Mouse (Mus musculus) olfactory bulb, adult 2 months (tissue): Measurements from ENCODE around the gene Tcp10b. TPM values are rescaled to one million over a fixed set of nuclear protein-coding genes. Genes with fewer than 3 reads are reported as not detected.
"Not testable (repeated sequence)": the region's sequence is repeated elsewhere in the genome, so short reads cannot be mapped to it uniquely, and the experiment has no call there.

Experiments used
- H3K27ac ChIP-seq: fragments of 200-500 bp; 2 replicates; pipeline ENCODE4 v1.5.1; 2012; ENCODE audit warnings: low read depth, low read length; ENCODE audit not compliant: insufficient read depth
- H3K4me1 ChIP-seq: fragments of 200-500 bp; 2 replicates; pipeline ENCODE4 v1.6.1; 2012; ENCODE audit warnings: low read length; ENCODE audit not compliant: control insufficient read depth, insufficient read depth
- H3K4me3 ChIP-seq: fragments of 200-500 bp; 2 replicates; pipeline ENCODE4 v1.5.1; 2012; ENCODE audit warnings: mild to moderate bottlenecking, low read depth, low read length, moderate library complexity; ENCODE audit not compliant: insufficient read depth
- CTCF ChIP-seq: fragments of 200-500 bp; IDR thresholded peaks from 2 replicates; pipeline ENCODE4 v1.5.1; 2012; ENCODE audit warnings: low read depth, mild to moderate bottlenecking, low read length, moderate library complexity; ENCODE audit not compliant: insufficient read depth
- POLR2A ChIP-seq: fragments of 200-500 bp; IDR thresholded peaks from 2 replicates; pipeline ENCODE4 v1.6.1; 2012; ENCODE audit warnings: mild to moderate bottlenecking, low read depth, low read length, moderate library complexity; ENCODE audit not compliant: insufficient read depth
- WGBS: fragments of 180-500 bp; shearing (Covaris S2); methylation state at CpG from one replicate; pipeline ENCODE4 v1.1.7; 2018; 5-methylcytosine and 5-hydroxymethylcytosine counted together
- polyA plus RNA-seq: library from polyadenylated mRNA; stranded (reverse); fragments of >200 nt; gene quantifications from 2 replicates; pipeline ENCODE4 v1.2.4, GENCODE M21; 2012; ENCODE audit warnings: low replicate concordance; ENCODE audit not compliant: missing spikeins, insufficient read depth, insufficient read length

The Tcp10b gene
- polyA plus RNA-seq, result not detected in 2 replicates

DNA sequence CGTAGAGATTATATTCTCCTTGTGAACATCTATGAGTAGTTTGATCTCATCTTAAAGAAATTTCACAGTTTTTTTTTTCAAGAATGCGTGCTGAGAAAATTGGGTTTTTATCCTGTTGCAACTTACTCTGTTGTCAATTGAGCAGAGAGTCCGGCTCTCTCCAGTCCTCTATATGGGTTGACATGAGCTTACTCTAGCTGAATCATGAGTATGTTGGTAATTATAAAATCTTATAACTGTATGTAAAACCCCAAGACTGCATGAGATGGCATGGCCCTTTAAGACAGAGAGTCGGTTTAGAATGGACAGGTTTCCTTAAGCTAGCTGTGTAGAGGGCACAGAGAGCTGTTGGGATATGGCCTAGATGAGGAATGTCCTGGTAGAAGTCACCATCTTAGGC lies at the start of gene Tcp10b:
Gene Tcp10b, plus strand, starts transcription at position 301 of the 400 bp plus-strand sequence.
- H3K27ac ChIP-seq, H3K4me1 ChIP-seq, H3K4me3 ChIP-seq: not testable (repeated sequence)
- WGBS, result 93% methylated on average over 4 of the region's 4 CpGs

DNA sequence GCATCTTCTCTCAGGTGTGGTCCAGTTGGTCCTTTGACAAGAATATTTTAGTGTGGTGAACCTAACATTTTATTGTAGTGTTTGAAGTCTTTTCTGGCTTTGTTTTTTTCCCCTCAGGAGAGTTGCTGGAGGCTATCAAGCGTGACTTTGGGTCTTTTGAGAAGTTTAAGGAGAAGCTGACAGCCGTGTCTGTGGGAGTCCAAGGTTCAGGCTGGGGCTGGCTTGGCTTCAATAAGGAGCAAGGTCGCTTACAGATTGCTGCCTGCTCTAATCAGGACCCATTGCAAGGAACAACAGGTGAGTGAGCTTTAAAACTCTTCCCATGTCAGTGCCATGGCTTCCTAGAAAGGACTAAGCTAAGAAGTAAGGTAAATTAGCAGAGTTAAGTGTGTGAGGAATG lies 47.6 kb upstream of the Tcp10b start:
- H3K4me1 ChIP-seq, result peaks cover 4% of the 10 kb centered on the region; the same call in 1 of the 2 replicates
- H3K27ac ChIP-seq, result no peak overlapping the region
- 69% methylated on average over 3 of the region's 3 CpGs for WGBS
- no peak overlapping the region for H3K4me3 ChIP-seq
- no peak for TF ChIP-seq CTCF
- TF ChIP-seq POLR2A, result no peak

DNA sequence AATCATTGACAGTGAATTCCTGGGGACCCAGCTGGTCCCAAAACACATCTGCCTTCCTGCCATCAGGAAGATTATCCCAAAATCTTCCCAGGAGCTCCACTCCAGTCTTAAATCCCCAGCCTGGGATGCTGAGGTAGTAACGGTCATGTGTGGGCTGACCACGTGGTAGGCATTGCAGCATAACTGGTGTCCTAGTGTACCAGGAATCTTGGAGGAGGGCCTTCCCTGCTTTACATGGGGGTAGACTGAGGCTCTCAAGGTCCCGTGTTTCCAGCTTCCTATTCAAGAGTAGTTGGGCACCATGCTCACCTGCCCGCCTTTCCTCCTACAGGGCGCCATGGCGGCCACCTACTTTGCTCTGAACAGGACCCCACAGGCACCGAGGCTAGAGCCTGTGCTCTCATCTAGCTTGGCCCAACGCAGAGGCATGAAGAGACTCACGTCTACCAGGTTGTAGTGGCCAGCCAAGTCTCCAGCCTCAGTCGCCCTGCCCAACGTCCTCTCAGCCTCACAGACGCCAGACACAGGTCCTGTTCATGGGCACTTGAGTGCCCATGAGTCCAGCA lies 24.2 kb upstream of the Tcp10b start:
- not testable (repeated sequence) for H3K27ac ChIP-seq, H3K4me1 ChIP-seq, H3K4me3 ChIP-seq
- WGBS, result 84% methylated on average over 4 of the region's 12 CpGs

DNA sequence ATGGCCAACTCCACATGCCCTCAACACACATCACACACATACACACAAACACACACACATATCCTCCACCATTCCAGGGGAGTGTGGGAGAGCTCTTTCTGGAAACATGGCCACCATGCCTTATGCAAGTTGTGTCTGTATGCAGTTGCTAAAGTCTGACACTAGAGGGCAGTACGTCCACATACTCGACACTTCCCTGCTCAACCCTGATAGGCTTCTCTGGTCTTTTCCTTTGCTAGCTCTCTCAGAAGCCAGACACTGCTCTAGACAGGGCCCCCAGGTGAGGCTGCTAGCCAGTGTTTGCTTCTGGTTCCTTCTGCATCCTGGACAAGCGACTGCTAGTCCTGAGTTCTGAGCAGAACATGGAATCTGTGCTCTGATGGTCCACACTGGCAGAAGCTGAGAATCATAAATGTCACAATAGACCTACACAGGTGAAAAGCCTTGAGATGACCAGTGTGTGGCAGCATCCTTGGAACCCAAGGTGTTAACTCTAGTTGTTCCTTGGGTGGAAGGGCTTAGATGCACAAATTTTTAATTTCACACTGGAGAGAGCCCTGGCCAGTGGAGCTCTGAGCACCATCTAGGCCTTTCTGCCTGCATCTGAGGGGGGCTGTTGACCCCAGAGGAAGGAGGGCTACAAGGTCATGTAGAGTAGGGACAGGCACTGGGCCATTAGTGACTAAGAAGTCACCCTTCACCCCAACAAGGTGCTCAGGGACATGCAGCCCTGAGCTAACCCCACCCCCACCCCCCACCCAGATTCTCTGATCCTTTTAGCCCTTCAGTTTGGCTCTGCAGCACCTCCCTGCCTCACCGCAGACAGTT lies 16.8 kb upstream of the Tcp10b start:
- H3K4me1 ChIP-seq, H3K4me3 ChIP-seq, H3K27ac ChIP-seq: not testable (repeated sequence)
- 10% methylated on average over 4 of the region's 4 CpGs for WGBS

DNA sequence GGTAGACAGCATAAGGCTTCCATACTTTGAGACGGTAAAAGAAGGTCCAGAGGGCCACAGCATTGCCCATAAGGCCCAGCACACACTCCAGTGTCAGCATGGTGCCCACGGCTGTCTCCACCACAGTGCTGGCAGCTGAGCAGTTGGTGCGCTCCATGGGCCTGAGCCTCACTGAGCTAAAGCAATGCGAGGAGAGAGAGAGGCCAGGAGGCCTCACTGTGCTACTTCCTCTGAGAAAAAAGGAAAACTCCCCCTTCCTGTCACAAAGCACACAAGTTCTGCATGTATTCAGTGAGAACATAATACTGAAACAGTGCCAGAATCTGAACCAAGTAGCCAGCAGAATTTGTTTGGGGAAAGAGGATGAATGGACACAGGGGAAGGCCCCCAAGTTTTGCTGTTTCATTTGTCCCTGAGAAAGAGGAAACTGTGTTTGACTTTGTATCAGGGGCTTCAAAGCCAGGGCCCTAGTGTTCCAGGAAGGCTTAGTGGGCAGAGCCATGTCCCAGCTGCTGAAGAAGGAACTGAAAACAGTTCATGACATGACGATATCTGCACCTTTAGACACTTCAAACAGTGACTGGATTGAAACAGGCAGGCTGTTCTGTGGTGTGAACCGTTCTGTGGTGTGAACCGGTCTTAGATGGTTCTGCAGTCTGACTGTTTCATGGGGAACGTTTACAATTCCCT lies 8.6 kb upstream of the Tcp10b start, which contains the start of gene Gpr31b:
Gene Gpr31b, minus strand, starts transcription at position 173 of the 690 bp plus-strand sequence.
- WGBS, result 40% methylated on average over 2 of the region's 8 CpGs
- H3K27ac ChIP-seq, H3K4me1 ChIP-seq: not testable (repeated sequence)

DNA sequence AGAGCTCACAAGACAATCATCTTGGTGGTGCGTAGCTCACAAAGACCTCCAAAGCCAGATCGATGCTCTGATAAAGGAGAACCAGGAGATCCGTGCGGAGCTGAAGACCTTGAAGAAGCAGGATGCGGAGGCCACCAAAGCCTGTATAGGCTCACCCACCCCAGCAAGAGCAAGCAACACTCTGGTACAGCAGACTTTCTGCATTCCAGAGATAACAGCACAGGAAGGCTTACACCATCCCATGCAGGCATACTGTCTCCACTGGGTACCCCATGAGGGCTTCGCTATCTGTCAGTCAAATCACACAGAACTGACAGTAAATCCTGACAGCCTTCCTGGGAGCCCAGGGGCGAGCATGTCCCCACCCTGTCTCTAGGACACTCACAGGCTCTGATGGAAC lies 2.0 kb downstream of the Tcp10b start:
- H3K4me3 ChIP-seq, H3K4me1 ChIP-seq, H3K27ac ChIP-seq: not testable (repeated sequence)
- WGBS, result 96% methylated on average over 7 of the region's 7 CpGs

More for the DNA sequence above, 8.6 kb upstream of the Tcp10b start, which contains the start of gene Gpr31b:
- H3K4me3 ChIP-seq, result not testable (repeated sequence)

DNA sequence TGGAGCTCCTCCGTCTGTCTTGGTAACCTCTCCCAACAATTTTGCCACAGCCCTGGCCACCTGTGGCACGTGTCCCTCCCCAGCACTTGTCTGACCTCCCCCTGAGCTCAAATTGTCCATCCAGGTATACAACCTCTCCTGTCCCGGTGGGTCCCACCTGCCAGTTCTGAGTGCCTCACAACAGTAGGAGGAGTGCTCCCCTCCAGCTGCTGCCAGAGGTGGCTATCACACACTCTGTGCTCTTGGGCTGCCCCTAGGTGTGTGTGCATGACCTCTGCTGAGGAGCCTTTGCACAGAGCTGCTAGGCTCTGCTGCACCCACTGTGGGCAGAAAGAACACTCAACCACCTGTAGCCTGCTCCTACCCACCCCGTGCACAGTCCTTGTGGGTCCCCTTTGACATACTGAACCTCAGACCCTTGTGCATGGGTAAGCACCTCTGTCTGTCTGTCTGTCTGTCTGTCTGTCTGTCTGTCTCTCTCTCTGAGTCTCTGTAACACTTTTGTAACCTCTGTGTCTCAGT lies 7.0 kb downstream of the Tcp10b start:
- not testable (repeated sequence) for H3K27ac ChIP-seq, H3K4me3 ChIP-seq, H3K4me1 ChIP-seq
- 89% methylated on average over 1 of the region's 4 CpGs for WGBS

DNA sequence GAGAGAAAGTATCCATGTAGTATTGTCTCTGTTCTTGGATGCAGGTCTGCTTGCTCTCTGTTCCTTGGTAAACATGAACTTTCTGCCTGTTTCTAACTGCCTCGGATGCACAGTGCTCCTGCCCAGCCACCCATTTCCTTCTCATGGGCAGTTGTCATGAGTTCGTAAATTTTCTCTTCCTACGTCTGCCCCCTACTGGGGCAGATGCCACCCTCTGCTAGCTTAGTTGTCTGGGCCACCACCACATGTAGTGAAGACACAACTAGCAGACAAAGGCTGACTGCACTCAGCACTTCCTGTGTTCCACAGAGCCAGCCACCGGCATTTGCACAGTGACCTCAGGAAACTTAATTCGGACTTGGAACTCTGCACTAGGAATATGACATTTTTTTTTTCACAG lies 8.3 kb downstream of the Tcp10b start:
- not testable (repeated sequence) for H3K4me1 ChIP-seq, H3K27ac ChIP-seq
- WGBS, result 70% methylated on average over 3 of the region's 5 CpGs

DNA sequence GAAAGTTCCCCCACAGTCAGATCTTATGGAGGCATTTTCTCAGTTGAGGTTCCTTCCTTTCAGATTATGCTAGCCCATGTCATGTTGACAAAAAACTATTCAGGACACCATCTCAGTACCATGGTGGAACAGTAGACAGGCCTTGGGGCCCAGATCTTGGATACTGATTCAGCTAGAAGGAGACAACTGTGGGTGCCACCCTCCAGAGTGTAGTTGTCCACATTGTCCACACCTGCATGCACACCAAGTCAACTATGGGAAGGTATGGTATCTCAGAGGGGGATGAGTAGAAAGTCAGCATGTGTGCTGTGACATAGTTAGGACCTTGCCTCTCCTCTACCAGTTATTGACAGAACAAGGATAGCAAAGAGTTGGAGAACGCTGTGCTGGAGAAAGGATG lies 30.6 kb downstream of the Tcp10b start:
- 67% methylated on average over 1 of the region's 1 CpGs for WGBS
- not testable (repeated sequence) for H3K4me1 ChIP-seq, H3K27ac ChIP-seq, H3K4me3 ChIP-seq

More for the DNA sequence above, 8.3 kb downstream of the Tcp10b start:
- H3K4me3 ChIP-seq, result not testable (repeated sequence)

DNA sequence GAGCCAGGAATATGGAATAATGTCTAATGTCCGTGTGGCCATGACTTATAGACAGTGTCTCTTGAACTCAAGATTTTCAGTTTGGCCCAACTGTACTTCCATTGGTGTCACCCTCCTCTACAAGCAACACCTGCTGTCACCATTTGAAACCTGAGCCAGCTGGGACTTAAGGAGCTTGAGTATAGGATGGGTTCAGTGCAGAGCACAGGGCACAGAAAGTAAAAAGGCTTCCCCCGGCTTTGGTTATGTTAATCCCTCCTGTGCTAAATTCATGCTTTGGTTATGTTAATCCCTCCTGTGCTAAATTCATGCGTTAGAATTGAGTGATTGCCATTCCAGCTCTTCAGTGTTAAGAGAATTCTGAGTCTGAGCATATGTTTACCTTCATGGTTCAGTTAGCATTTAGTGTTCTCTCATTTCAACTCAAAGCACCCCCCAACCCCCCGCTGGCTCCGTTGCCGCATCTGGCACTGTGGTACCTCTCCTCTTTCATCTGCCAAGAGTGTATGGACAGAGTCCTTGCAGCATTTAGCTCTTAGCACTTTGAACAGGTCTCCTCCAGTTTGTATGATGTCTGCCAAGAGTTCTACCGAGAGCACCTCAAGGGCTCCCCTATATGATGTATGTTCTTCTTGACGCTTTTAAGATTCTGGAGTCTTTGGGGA lies 31.3 kb downstream of the Tcp10b start:
- WGBS, result 46% methylated on average over 7 of the region's 8 CpGs
- H3K4me1 ChIP-seq, H3K4me3 ChIP-seq, H3K27ac ChIP-seq: not testable (repeated sequence)

DNA sequence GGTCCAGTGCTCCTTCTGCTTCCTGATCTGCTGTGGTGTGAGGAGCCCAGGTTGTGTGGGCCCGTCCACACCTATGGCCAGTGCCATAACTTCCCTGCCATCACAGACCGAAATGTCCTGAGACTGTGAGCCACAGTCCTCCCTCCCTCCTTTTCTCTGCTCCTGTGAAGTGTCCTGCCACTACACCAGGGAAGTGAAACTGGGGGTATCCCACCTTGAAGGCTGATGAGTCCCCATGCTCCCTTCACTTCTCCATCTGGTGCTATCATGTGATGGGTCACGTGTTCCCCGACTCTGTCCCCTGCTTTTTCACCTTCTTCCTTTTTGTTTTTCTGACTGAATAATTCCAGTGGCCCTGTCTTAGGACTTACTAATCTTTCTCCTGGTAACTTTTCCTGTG lies 32.1 kb downstream of the Tcp10b start:
- 93% methylated on average over 3 of the region's 4 CpGs for WGBS
- not testable (repeated sequence) for H3K27ac ChIP-seq, H3K4me1 ChIP-seq, H3K4me3 ChIP-seq

DNA sequence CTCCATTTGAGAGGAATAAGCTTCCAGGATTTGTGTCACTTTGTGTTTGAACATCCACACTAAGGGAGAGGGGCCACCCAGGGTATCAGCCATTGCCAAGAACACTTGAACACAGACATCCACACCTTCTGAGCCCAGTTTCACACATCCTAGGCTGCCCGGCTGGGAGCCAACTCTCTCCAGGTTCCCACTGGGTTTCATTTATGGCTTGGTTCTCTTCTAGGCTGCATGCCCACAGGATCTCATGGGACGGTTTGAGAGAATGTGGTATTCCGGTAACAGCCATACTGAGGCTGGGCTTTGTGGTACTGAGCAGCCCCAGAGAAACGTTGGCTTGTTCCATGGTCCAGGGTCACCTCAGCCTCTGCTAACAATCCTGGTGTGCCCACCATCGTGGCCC lies 45.7 kb downstream of the Tcp10b start:
- not testable (repeated sequence) for H3K4me1 ChIP-seq, H3K4me3 ChIP-seq, H3K27ac ChIP-seq
- 75% methylated on average over 5 of the region's 5 CpGs for WGBS

DNA sequence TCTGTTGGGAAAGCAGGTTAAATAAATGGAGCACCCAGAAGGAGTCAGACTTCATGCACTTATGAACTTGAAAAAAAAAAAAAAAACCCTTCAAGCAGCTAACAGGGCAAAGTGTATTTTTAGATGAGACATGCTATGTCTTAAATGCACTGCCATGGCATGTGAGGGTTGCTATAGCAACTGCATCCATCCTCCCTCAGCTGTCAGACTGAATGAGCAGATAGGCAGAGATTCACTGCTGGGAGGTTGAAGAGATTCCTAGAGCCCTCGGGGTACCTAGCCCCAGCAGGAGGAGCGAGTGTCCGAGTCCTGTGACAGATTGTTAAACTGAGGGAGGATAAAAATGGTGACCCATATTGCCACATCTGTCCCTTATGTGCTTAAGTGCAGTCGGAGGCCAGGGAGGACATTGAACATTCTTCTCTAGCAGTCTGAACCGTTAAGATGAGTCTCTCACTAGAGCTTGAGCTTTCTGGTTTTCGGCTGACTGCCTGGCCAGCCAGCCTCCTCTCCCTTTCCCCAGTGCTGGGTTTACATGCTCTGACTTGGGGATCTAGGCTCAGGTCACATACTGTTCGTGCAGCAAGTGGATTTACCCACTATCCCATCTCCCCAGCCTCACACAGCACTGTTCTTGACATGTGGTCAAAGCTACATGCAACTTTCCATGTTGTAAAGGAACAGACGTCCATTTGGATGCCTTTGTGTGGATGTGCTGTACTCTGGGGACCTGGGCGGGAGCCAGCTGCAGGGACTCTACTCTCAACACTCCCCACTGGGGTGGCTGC lies 51.8 kb downstream of the Tcp10b start:
- H3K27ac ChIP-seq, H3K4me1 ChIP-seq, H3K4me3 ChIP-seq: not testable (repeated sequence)
- WGBS, result 62% methylated on average over 3 of the region's 9 CpGs
